8 mouse cellular contexts compared by ENCODE assay signal in the genomic region with DNA sequence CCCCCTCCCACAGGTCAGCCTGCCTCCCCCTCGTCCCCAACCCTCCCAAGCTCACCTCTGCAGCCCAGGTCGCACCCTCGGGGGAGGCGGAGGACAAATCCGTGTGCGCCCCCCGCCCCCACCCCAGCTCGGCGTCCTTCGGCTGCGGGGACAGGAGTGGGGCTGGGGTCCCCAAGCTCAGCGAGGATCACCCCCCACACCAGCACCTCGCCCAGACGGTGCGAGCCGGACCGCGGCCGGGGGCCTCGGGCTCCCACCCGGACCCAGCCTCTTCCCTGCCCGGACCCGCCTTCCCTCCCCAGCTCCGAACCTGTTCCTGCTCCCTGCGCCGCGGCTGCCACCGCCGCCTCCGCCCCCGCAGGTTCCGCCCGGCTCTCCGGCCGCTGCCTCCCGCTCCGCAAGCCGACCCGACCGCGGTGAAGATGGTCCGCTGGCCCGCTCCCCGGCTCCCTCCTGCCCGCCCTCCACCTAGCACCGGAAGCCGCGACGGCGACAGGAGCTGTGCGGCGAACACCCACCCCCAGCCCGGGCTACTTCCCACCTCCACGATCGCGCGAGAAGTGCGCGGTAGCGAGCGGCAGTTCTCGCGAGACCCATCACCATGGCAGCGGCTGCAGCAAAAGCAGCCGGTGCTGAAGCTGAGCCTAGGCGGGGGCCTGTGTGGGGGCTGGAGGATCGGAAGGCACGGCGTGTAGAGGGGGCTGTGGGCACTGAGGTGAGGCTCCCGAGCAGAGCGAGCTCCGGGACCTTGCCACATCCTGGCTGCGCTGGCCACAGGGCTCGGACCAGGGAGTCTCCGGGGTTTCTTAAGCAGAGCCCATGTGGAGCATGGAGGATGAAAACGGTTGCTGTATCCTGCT. TPM values are rescaled to one million over a fixed set of nuclear protein-coding genes. Genes with fewer than 3 reads are reported as not detected.
DNase-seq lines count a peak whose midpoint lies in the region; ATAC-seq lines count a peak whose summit lies in the region.

A gene (minus strand): TSS at position 545 of the 860 bp plus-strand sequence.

- H3K4me1 ChIP-seq in megakaryocyte, embryonic 14.5 days, result peaks cover 36% of the 10 kb centered on the region

- peak; percentile 98 for DNase-seq in ZHBTc4 (ENCODE audit: low read depth, low spot score)
- DNase-seq in gastrocnemius, adult 8-10 months (ENCODE audit: low spot score in 2 of 2), result peak; percentile 88 to 91
- peak; percentile 82 for DNase-seq in hindlimb bud, embryonic 11.5 days (ENCODE audit: extremely low spot score, low read depth, low spot score)
- peak; percentile 93 to 95 for DNase-seq in left cerebral cortex, adult 8-10 months (ENCODE audit: low spot score in 2 of 2)
- DNase-seq in right cerebral cortex, postnatal 10 days (ENCODE audit: low spot score in 2 of 2), result peak; percentile 98
- DNase-seq in urinary bladder, postnatal 25 days (ENCODE audit: low spot score), result peak; percentile 97

- peaks cover 36% of the 10 kb centered on the region for H3K36me3 ChIP-seq in megakaryocyte, embryonic 14.5 days (replicated peaks; ENCODE audit: low read length)

- peak within 1 kb of the TSS; percentile 96 for H3K4me3 ChIP-seq in megakaryocyte, embryonic 14.5 days (replicated peaks)

- peaks cover 25% of the 10 kb centered on the region for H3K27me3 ChIP-seq in megakaryocyte, embryonic 14.5 days (replicated peaks)

- ATAC-seq in common myeloid progenitor, adult 5-6 weeks (replicated peaks; ENCODE audit: low read depth, poor library complexity, severe bottlenecking), result peak; percentile 94

- H3K9me3 ChIP-seq in megakaryocyte, embryonic 14.5 days, result no peaks in the 10 kb centered on the region

RNA-seq across cellular contexts. Expression of the gene that starts here (rescaled TPM):
- 27.0 and 32.8 TPM in 2 replicates for total RNA-seq in common myeloid progenitor, adult 5-6 weeks (2017)
- 1 to 10 TPM; 6.9 to 8.9 (median 8.1) TPM for total RNA-seq in gastrocnemius, adult 8-10 months (2022)
- 100 to 1,000 TPM; 721 to 844 (median 792) TPM for total RNA-seq in left cerebral cortex, adult 8-10 months (2022)
- 7.0 and 17.8 TPM in 2 replicates for polyA plus RNA-seq in megakaryocyte, embryonic 14.5 days (2012; ENCODE audit: insufficient read depth, low replicate concordance)

Comparison
In these comparisons a context has a peak if more than half of its experiments do, and no peak if none do; other contexts are left out.
1. Peak in every context shown above with its lines: DNase-seq, ATAC-seq and H3K4me3 ChIP-seq.
2. RNA of the gene that starts here (total RNA-seq): 721 to 844 TPM in left cerebral cortex, adult 8-10 months; 27.0 to 32.8 TPM in common myeloid progenitor, adult 5-6 weeks and 6.9 to 8.9 TPM in gastrocnemius, adult 8-10 months; every median in the first group is over 10 times any median in the second.